Mouse (Mus musculus) thymus, postnatal 25 days (tissue): Measurements from ENCODE around the gene Cars.

ENCODE experiments used
- DNase-seq: peaks from one replicate; pipeline ENCODE4 v3.0.0; 2022

Gene Cars

DNA sequence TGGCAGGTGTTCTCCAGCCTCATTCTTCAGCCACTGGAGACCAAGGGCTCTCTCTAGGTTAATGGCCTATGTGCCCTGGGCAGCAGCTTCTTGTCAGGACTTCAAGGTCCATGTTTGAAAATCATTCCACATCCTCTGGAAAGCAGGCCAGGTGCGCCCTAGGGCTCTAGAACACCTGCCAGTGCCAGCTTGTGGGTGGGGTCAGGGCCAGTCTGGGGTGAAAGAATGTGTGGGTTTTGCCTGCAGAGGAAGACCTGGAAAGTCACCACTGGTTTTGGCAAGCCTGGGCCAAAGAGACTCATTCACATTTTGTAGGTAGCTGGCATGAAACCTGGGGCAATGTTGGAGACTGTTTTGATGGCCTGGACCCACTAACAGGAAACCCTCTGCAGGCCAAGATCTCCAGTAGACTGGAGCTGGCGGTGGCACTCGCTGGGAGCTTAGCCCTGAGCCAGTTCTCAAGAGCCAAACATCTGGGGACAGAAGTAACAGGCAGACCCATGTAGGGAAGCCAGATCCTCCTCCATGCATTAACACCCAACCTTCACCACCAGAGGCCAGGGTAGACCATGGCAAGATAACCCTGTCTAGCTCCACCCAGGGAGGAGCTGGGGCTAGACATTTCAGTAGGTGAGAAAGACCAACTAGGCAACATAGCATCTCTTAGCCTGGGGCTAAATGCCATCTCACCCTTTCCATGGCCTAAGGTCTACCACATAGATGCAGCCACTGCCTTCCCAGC, 89.1 kb downstream of the Cars start:
- no peak for DNase-seq

DNA sequence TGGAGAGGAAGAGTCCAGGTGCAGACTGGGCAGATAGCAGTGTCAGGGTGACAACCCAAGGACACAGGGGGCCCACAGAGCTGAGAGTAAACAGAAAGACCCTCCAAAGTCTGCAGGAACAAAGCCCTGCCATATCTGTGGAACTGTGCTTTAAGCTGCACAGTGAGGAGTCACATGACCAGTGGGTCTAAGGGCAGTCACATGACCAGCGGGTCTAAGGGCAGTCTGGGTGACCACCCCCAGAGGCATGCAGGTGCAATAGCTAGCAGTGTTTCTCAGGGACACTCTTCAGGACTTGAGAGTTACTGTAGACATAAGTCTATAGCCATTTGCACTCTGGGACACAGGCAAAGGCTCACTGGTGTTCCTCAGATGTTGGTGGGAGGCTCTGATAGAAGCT, 90.3 kb downstream of the Cars start:
- no peak for DNase-seq
